Mouse (Mus musculus): ENCODE results near the gene Eya2.
A peak's percentile ranks its signal among the peaks of the same experiment; 100 is the strongest.

DNA sequence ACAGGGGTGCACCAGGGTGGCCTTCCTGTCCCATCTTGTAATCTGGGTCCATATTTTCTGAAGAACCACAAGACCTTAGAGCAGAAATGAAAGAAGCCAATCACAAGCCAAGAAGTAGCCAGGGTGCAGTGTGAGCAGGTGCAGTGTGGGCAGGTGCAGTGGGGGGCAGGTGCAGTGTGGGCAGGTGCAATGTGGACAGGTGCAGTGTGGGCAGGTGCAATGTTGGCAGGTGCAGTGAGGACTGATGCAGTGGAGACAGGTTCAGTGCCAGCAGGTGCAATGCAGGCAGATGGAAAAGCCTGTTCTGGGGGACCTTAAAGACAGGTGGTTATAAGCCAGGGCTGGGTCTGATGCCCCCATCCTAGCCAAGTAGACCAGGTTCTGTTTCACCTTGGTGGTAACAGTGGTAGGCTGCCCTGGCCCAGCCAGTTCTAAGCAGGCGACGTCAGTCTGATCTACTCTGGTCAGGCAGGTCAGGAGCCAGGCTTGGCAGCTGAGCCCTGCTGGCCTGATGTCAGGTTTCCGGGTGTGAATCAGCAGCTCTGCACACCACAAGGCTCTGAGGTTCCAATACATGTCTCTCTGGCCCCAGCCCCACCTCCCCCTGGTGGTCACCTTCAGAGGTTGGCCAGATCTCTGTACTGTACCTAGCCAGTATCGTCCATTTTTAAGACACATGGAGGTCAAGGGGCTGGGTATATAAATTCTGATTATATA is 98.3 kb downstream of the Eya2 start:
- TF ChIP-seq MAX (IDR thresholded peaks at IDR 0.05; ENCODE audit: low read depth) (no peak), USF1 (IDR thresholded peaks at IDR 0.05; ENCODE audit: low read depth) (no peak), POLR2AphosphoS2 (IDR thresholded peaks at IDR 0.05; ENCODE audit: insufficient read length, low read depth) (no peak), TCF12 (IDR thresholded peaks at IDR 0.05; ENCODE audit: insufficient read depth, poor library complexity, severe bottlenecking) (no peak), POLR2A (IDR thresholded peaks at IDR 0.05; ENCODE audit: insufficient read length, low read depth) (no peak), CEBPB (IDR thresholded peaks at IDR 0.05; ENCODE audit: insufficient read depth, poor library complexity, severe bottlenecking) (no peak), MYOG (IDR thresholded peaks at IDR 0.05; ENCODE audit: control insufficient read depth in 1 of 3, insufficient read depth in 1 of 3, insufficient read length in 2 of 3, low read depth in 2 of 3) (peak in 2 of 3 experiments; percentile 84 to 93), REST (IDR thresholded peaks at IDR 0.05; ENCODE audit: insufficient read depth, insufficient read length) (no peak), SRF (IDR thresholded peaks at IDR 0.05; ENCODE audit: control insufficient read depth, insufficient read length, low read depth) (no peak), E2F4 (IDR thresholded peaks at IDR 0.05; ENCODE audit: insufficient read depth) (no peak)
